Mouse (Mus musculus): Measurements from ENCODE around the gene Scaf11. TPM values are rescaled to one million over a fixed set of nuclear protein-coding genes. Genes with fewer than 3 reads are reported as not detected.
"Not testable (repeated sequence)": the region's sequence is repeated elsewhere in the genome, so short reads cannot be mapped to it uniquely, and the experiment has no call there.

Gene Scaf11
- 46.3 and 51.4 TPM in 2 replicates for polyA plus RNA-seq (2012; rRNA removed)
- polyA plus RNA-seq (2014; fragmentation: Nextera tagmentation; extraction: Ambion mirVana) = 93.7 and 104 TPM in 2 replicates

- Histone ChIP-seq H3K4me3 (replicated peaks; ENCODE audit: low read length) (peak within 1 kb of the TSS; percentile 87), H3K4me2 (replicated peaks; ENCODE audit: low read depth, low read length, severe bottlenecking) (peak within 1 kb of the TSS; percentile 62), H3K9me3 (ENCODE audit: control insufficient read depth, low read length) (no peaks in the 10 kb centered on the region), H3K27ac (replicated peaks; ENCODE audit: low read depth, low read length) (peak within 1 kb of the TSS; percentile 100), H3K27me3 (ENCODE audit: control insufficient read depth, insufficient read depth, low read length) (no peaks in the 10 kb centered on the region), H3K36me3 (ENCODE audit: control insufficient read depth, insufficient read depth, low read length) (peaks cover 3% of the 10 kb centered on the region; the same call in 1 of the 2 replicates), H3K4me1 (ENCODE audit: control insufficient read depth, insufficient read depth, low read length) (peaks cover 18% of the 10 kb centered on the region), H3K9ac (ENCODE audit: low read depth, low read length, severe bottlenecking) (peak within 1 kb of the TSS; percentile 99)
- peak; percentile 97 for DNase-seq (ENCODE audit: low spot score)
- peak; percentile 83; the same call in 1 of the 2 replicates for TF ChIP-seq POLR2A (IDR thresholded peaks at IDR 0.05; ENCODE audit: borderline replicate concordance, extremely low read depth, insufficient read depth, insufficient read length)
- ATAC-seq (ENCODE audit: low FRiP score, low read depth) = peak; percentile 93
- under 1% methylated on average over 56 of the region's 96 CpGs for WGBS
Observed at GRCm38 (mm10) chr15:96460730-96461540, at the start of gene Scaf11. Scaf11 (minus strand) TSS chr15:96460843.

GRCm38 (mm10) chr15:96507097-96507840 is 46.6 kb upstream of the Scaf11 start:
- peak overlapping the region; percentile 27 for H3K4me2 ChIP-seq (replicated peaks; ENCODE audit: low read depth, low read length, severe bottlenecking)
- no peak overlapping the region for H3K9ac ChIP-seq (ENCODE audit: low read depth, low read length, severe bottlenecking)
- DNase-seq (ENCODE audit: low spot score) = peak; percentile 32

GRCm38 (mm10) chr15:96497646-96498045 is 37.0 kb upstream of the Scaf11 start:
- Histone ChIP-seq H3K27ac (replicated peaks; ENCODE audit: low read depth, low read length) (no peak overlapping the region), H3K4me1 (ENCODE audit: control insufficient read depth, insufficient read depth, low read length) (no peaks in the 10 kb centered on the region), H3K4me3 (replicated peaks; ENCODE audit: low read length) (no peak overlapping the region), H3K4me2 (replicated peaks; ENCODE audit: low read depth, low read length, severe bottlenecking) (no peak overlapping the region), H3K9ac (ENCODE audit: low read depth, low read length, severe bottlenecking) (no peak overlapping the region), H3K27me3 (ENCODE audit: control insufficient read depth, insufficient read depth, low read length) (no peaks in the 10 kb centered on the region), H3K36me3 (ENCODE audit: control insufficient read depth, insufficient read depth, low read length) (no peaks in the 10 kb centered on the region), H3K9me3 (ENCODE audit: control insufficient read depth, low read length) (no peaks in the 10 kb centered on the region; the same call in 1 of the 2 replicates)
- DNase-seq (ENCODE audit: low spot score) (no peak), ATAC-seq (ENCODE audit: low FRiP score, low read depth) (no peak)
- 94% methylated on average over 6 of the region's 7 CpGs for WGBS
- TF ChIP-seq POLR2A (IDR thresholded peaks at IDR 0.05; ENCODE audit: borderline replicate concordance, extremely low read depth, insufficient read depth, insufficient read length) = no peak

More at GRCm38 (mm10) chr15:96507097-96507840, 46.6 kb upstream of the Scaf11 start:
- H3K4me1 ChIP-seq (ENCODE audit: control insufficient read depth, insufficient read depth, low read length) = no peaks in the 10 kb centered on the region
- TF ChIP-seq POLR2A (IDR thresholded peaks at IDR 0.05; ENCODE audit: borderline replicate concordance, extremely low read depth, insufficient read depth, insufficient read length) = no peak
- peaks cover 8% of the 10 kb centered on the region; the same call in 1 of the 2 replicates for H3K9me3 ChIP-seq (ENCODE audit: control insufficient read depth, low read length)
- no peaks in the 10 kb centered on the region for H3K27me3 ChIP-seq (ENCODE audit: control insufficient read depth, insufficient read depth, low read length)
- no peaks in the 10 kb centered on the region for H3K36me3 ChIP-seq (ENCODE audit: control insufficient read depth, insufficient read depth, low read length)
- no peak for ATAC-seq (ENCODE audit: low FRiP score, low read depth)
- no peak overlapping the region for H3K27ac ChIP-seq (replicated peaks; ENCODE audit: low read depth, low read length)
- 45% methylated on average over 18 of the region's 18 CpGs for whole genome bisulfite sequencing
- no peak overlapping the region for H3K4me3 ChIP-seq (replicated peaks; ENCODE audit: low read length)

GRCm38 (mm10) chr15:96494279-96494678 is 33.6 kb upstream of the Scaf11 start:
- H3K4me2 ChIP-seq (replicated peaks; ENCODE audit: low read depth, low read length, severe bottlenecking) = no peak overlapping the region
- H3K9ac ChIP-seq (ENCODE audit: low read depth, low read length, severe bottlenecking) = no peak overlapping the region
- no peak for ATAC-seq (ENCODE audit: low FRiP score, low read depth)
- 96% methylated on average over 4 of the region's 6 CpGs for whole genome bisulfite sequencing
- no peak overlapping the region for H3K4me3 ChIP-seq (replicated peaks; ENCODE audit: low read length)
- H3K36me3 ChIP-seq (ENCODE audit: control insufficient read depth, insufficient read depth, low read length) = no peaks in the 10 kb centered on the region
- no peak for TF ChIP-seq POLR2A (IDR thresholded peaks at IDR 0.05; ENCODE audit: borderline replicate concordance, extremely low read depth, insufficient read depth, insufficient read length)
- no peaks in the 10 kb centered on the region for H3K27me3 ChIP-seq (ENCODE audit: control insufficient read depth, insufficient read depth, low read length)
- no peak overlapping the region for H3K27ac ChIP-seq (replicated peaks; ENCODE audit: low read depth, low read length)
- no peak for DNase-seq (ENCODE audit: low spot score)
- no peaks in the 10 kb centered on the region; the same call in 1 of the 2 replicates for H3K9me3 ChIP-seq (ENCODE audit: control insufficient read depth, low read length)
- peaks cover 12% of the 10 kb centered on the region for H3K4me1 ChIP-seq (ENCODE audit: control insufficient read depth, insufficient read depth, low read length)

- H3K9me3 ChIP-seq (ENCODE audit: control insufficient read depth, low read length) = no peaks in the 10 kb centered on the region; the same call in 1 of the 2 replicates
- H3K9ac ChIP-seq (ENCODE audit: low read depth, low read length, severe bottlenecking) = no peak overlapping the region
- TF ChIP-seq POLR2A (IDR thresholded peaks at IDR 0.05; ENCODE audit: borderline replicate concordance, extremely low read depth, insufficient read depth, insufficient read length) = no peak
- no peak overlapping the region for H3K27ac ChIP-seq (replicated peaks; ENCODE audit: low read depth, low read length)
- peaks cover 19% of the 10 kb centered on the region for H3K4me1 ChIP-seq (ENCODE audit: control insufficient read depth, insufficient read depth, low read length)
- no peak overlapping the region for H3K4me3 ChIP-seq (replicated peaks; ENCODE audit: low read length)
- no peak overlapping the region for H3K4me2 ChIP-seq (replicated peaks; ENCODE audit: low read depth, low read length, severe bottlenecking)
- H3K36me3 ChIP-seq (ENCODE audit: control insufficient read depth, insufficient read depth, low read length) = no peaks in the 10 kb centered on the region
- no peak for ATAC-seq (ENCODE audit: low FRiP score, low read depth)
- 44% methylated on average over 4 of the region's 5 CpGs for WGBS
- no peak for DNase-seq (ENCODE audit: low spot score)
- no peaks in the 10 kb centered on the region for H3K27me3 ChIP-seq (ENCODE audit: control insufficient read depth, insufficient read depth, low read length)
Observed at GRCm38 (mm10) chr15:96493573-96493972, 32.9 kb upstream of the Scaf11 start.

- H3K9me3 ChIP-seq (ENCODE audit: control insufficient read depth, low read length); H3K4me3 ChIP-seq (replicated peaks; ENCODE audit: low read length); H3K27ac ChIP-seq (replicated peaks; ENCODE audit: low read depth, low read length); H3K9ac ChIP-seq (ENCODE audit: low read depth, low read length, severe bottlenecking); ATAC-seq (ENCODE audit: low FRiP score, low read depth); H3K36me3 ChIP-seq (ENCODE audit: control insufficient read depth, insufficient read depth, low read length); DNase-seq (ENCODE audit: low spot score); H3K4me2 ChIP-seq (replicated peaks; ENCODE audit: low read depth, low read length, severe bottlenecking); H3K27me3 ChIP-seq (ENCODE audit: control insufficient read depth, insufficient read depth, low read length): not testable (repeated sequence)
- WGBS = 87% methylated on average over 4 of the region's 4 CpGs
- peaks cover 25% of the 10 kb centered on the region for H3K4me1 ChIP-seq (ENCODE audit: control insufficient read depth, insufficient read depth, low read length)
Observed at GRCm38 (mm10) chr15:96492919-96493318, 32.3 kb upstream of the Scaf11 start.
